Mouse (Mus musculus) embryonic facial prominence, embryonic 11.5 days (tissue): ENCODE results near the gene Nol12. TPM values are rescaled to one million over a fixed set of nuclear protein-coding genes. Genes with fewer than 3 reads are reported as not detected.

Source experiments
- ATAC-seq: fragments of 200-750 bp; cut with Nextera tagmentation; replicated peaks from 2 replicates; pipeline ENCODE4 v1.8.0; 2017; ENCODE audit warnings: low read depth; ENCODE audit not compliant: insufficient number of reproducible peaks, low FRiP score, low TSS enrichment
- DNase-seq: peaks from one replicate; pipeline ENCODE4 v3.0.0-alpha.2; 2015; ENCODE audit warnings: low spot score
- H3K27ac ChIP-seq: fragments of 300-500 bp; sonication (generic); replicated peaks from 2 replicates; pipeline ENCODE4 v1.5.1; 2014; ENCODE audit warnings: mild to moderate bottlenecking, low read depth, low read length, control low read depth
- H3K27me3 ChIP-seq: fragments of 300-500 bp; sonication (generic); 2 replicates; pipeline ENCODE4 v1.6.1; 2014; ENCODE audit warnings: mild to moderate bottlenecking, low read length, moderate library complexity, mixed read lengths; ENCODE audit not compliant: control insufficient read depth, insufficient read depth
- H3K36me3 ChIP-seq: fragments of 300-500 bp; sonication (generic); replicated peaks from 2 replicates; pipeline ENCODE4 v1.6.1; 2014; ENCODE audit warnings: low read depth, mild to moderate bottlenecking, low read length, moderate library complexity, mixed read lengths; ENCODE audit not compliant: control insufficient read depth, insufficient read depth
- H3K4me1 ChIP-seq: fragments of 300-500 bp; sonication (generic); 2 replicates; pipeline ENCODE4 v1.6.1; 2014; ENCODE audit warnings: low read length, mixed read lengths; ENCODE audit not compliant: control insufficient read depth, insufficient read depth
- H3K4me2 ChIP-seq: fragments of 300-500 bp; sonication (generic); 2 replicates; pipeline ENCODE4 v1.6.1; 2014; ENCODE audit warnings: low read depth, mild to moderate bottlenecking, control low read depth, low read length, moderate library complexity
- H3K4me3 ChIP-seq: fragments of 300-500 bp; sonication (generic); 2 replicates; pipeline ENCODE4 v1.5.1; 2014; ENCODE audit warnings: low read depth, low read length, control low read depth
- H3K9ac ChIP-seq: fragments of 300-500 bp; sonication (generic); replicated peaks from 2 replicates; pipeline ENCODE4 v1.6.1; 2014; ENCODE audit warnings: mild to moderate bottlenecking, control low read depth, low read length
- H3K9me3 ChIP-seq: fragments of 300-500 bp; sonication (generic); replicated peaks from 2 replicates; pipeline ENCODE4 v1.6.1; 2016; ENCODE audit warnings: mild to moderate bottlenecking, low read length, inconsistent platforms, mixed read lengths; ENCODE audit not compliant: control insufficient read depth
- WGBS: fragments of 180-500 bp; shearing (Covaris S2); extraction: QIAGEN DNeasy Blood & Tissue Kit; methylation state at CpG from one replicate; pipeline ENCODE4 v1.1.7; 2014; 5-methylcytosine and 5-hydroxymethylcytosine counted together
- polyA plus RNA-seq: library from polyadenylated mRNA; unstranded; fragments of >200 nt; fragmentation: Nextera tagmentation; extraction: Ambion mirVana; gene quantifications from 2 replicates; pipeline ENCODE4 v1.2.1, GENCODE M21; 2014

Gene Nol12
- polyA plus RNA-seq, 1 experiment from 2014 or later = 56.7 TPM

- Histone ChIP-seq H3K36me3 (no peaks in the 10 kb centered on the region), H3K4me1 (peaks cover 16% of the 10 kb centered on the region), H3K27me3 (no peaks in the 10 kb centered on the region), H3K4me2 (peak overlapping the region; percentile 93), H3K4me3 (peak overlapping the region; percentile 83), H3K9ac (peak overlapping the region; percentile 76), H3K27ac (peak overlapping the region; percentile 75), H3K9me3 (no peaks in the 10 kb centered on the region)
- under 1% methylated on average over 65 of the region's 67 CpGs for WGBS
- peak; percentile 68 for ATAC-seq
- peak; percentile 95 for DNase-seq
Measured at GRCm38 (mm10) chr15:78982658-78983435, 48.1 kb downstream of the Nol12 start.

- DNase-seq = peak; percentile 71
- Histone ChIP-seq H3K27ac (peak overlapping the region; percentile 75), H3K9ac (peak overlapping the region; percentile 76), H3K4me3 (peak overlapping the region; percentile 83), H3K36me3 (no peaks in the 10 kb centered on the region), H3K4me1 (peaks cover 12% of the 10 kb centered on the region), H3K27me3 (no peaks in the 10 kb centered on the region), H3K9me3 (no peaks in the 10 kb centered on the region), H3K4me2 (peak overlapping the region; percentile 93)
- peak; percentile 62; the same call in 1 of the 2 replicates for ATAC-seq
- 0% methylated on average over 21 of the region's 21 CpGs for WGBS
Measured at GRCm38 (mm10) chr15:78983436-78984285, 48.9 kb downstream of the Nol12 start.

- H3K4me2 ChIP-seq = peak overlapping the region; percentile 93
- H3K27ac ChIP-seq = peak overlapping the region; percentile 62; the same call in 1 of the 2 replicates
- H3K36me3 ChIP-seq = no peaks in the 10 kb centered on the region
- peak overlapping the region; percentile 83; the same call in 1 of the 2 replicates for H3K4me3 ChIP-seq
- DNase-seq (no peak), ATAC-seq (no peak)
- no peaks in the 10 kb centered on the region for H3K27me3 ChIP-seq
- H3K4me1 ChIP-seq = peaks cover 6% of the 10 kb centered on the region
- WGBS = 35% methylated on average over 5 of the region's 5 CpGs
- no peak overlapping the region for H3K9ac ChIP-seq
- H3K9me3 ChIP-seq = no peaks in the 10 kb centered on the region
Measured at GRCm38 (mm10) chr15:78984286-78984778, 49.6 kb downstream of the Nol12 start.

GRCm38 (mm10) chr15:78986536-78987220 lies 51.9 kb downstream of the Nol12 start:
- peaks cover 2% of the 10 kb centered on the region; the same call in 1 of the 2 replicates for H3K36me3 ChIP-seq
- no peaks in the 10 kb centered on the region for H3K27me3 ChIP-seq
- H3K4me2 ChIP-seq = no peak overlapping the region
- ATAC-seq (no peak), DNase-seq (no peak)
- H3K4me1 ChIP-seq = peaks cover 5% of the 10 kb centered on the region
- H3K9me3 ChIP-seq = no peaks in the 10 kb centered on the region
- WGBS = 60% methylated on average over 11 of the region's 11 CpGs
- no peak overlapping the region for H3K27ac ChIP-seq
- no peak overlapping the region for H3K9ac ChIP-seq
- H3K4me3 ChIP-seq = no peak overlapping the region

- Histone ChIP-seq H3K27me3 (no peaks in the 10 kb centered on the region), H3K4me2 (no peak overlapping the region), H3K4me1 (peaks cover 3% of the 10 kb centered on the region), H3K9me3 (no peaks in the 10 kb centered on the region), H3K27ac (no peak overlapping the region), H3K9ac (no peak overlapping the region), H3K36me3 (peaks cover 8% of the 10 kb centered on the region), H3K4me3 (no peak overlapping the region)
- DNase-seq (no peak), ATAC-seq (no peak)
- 88% methylated on average over 14 of the region's 14 CpGs for WGBS
Measured at GRCm38 (mm10) chr15:78988499-78988971, 53.8 kb downstream of the Nol12 start.

GRCm38 (mm10) chr15:78989152-78990092 lies 54.7 kb downstream of the Nol12 start:
- Histone ChIP-seq H3K36me3 (peaks cover 10% of the 10 kb centered on the region), H3K9me3 (no peaks in the 10 kb centered on the region), H3K9ac (no peak overlapping the region), H3K4me3 (no peak overlapping the region), H3K27ac (no peak overlapping the region), H3K4me2 (no peak overlapping the region; the same call in 1 of the 2 replicates), H3K27me3 (no peaks in the 10 kb centered on the region), H3K4me1 (peaks cover 2% of the 10 kb centered on the region)
- ATAC-seq (no peak), DNase-seq (no peak)
- WGBS = 83% methylated on average over 14 of the region's 14 CpGs

GRCm38 (mm10) chr15:78990093-78990463 lies 55.3 kb downstream of the Nol12 start:
- Histone ChIP-seq H3K9ac (no peak overlapping the region), H3K4me3 (no peak overlapping the region), H3K4me2 (no peak overlapping the region), H3K4me1 (no peaks in the 10 kb centered on the region; the same call in 1 of the 2 replicates), H3K36me3 (peaks cover 13% of the 10 kb centered on the region), H3K9me3 (no peaks in the 10 kb centered on the region), H3K27me3 (no peaks in the 10 kb centered on the region), H3K27ac (no peak overlapping the region)
- DNase-seq = no peak
- WGBS = 94% methylated on average over 9 of the region's 9 CpGs
- no peak for ATAC-seq
